Mouse (Mus musculus) testis, adult 2 months (tissue): ENCODE results near the gene Rnf224. TPM values are rescaled to one million over a fixed set of nuclear protein-coding genes. Genes with fewer than 3 reads are reported as not detected.
A peak's percentile ranks its signal among the peaks of the same experiment; 100 is the strongest.

ENCODE experiments used
- H3K27ac ChIP-seq: fragments of 200-500 bp; 2 replicates; pipeline ENCODE4 v1.5.1; 2012; ENCODE audit warnings: low read depth, low read length; ENCODE audit not compliant: control insufficient read depth, insufficient read depth
- H3K27me3 ChIP-seq: fragments of 200-500 bp; 2 replicates; pipeline ENCODE4 v1.6.1; 2012; ENCODE audit warnings: mild to moderate bottlenecking, low read length, moderate library complexity; ENCODE audit not compliant: control insufficient read depth, insufficient read depth
- H3K36me3 ChIP-seq: fragments of 200-500 bp; 2 replicates; pipeline ENCODE4 v1.6.1; 2012; ENCODE audit warnings: mild to moderate bottlenecking, low read length; ENCODE audit not compliant: control insufficient read depth, insufficient read depth
- H3K4me1 ChIP-seq: fragments of 200-500 bp; 2 replicates; pipeline ENCODE4 v1.6.1; 2012; ENCODE audit warnings: low read length; ENCODE audit not compliant: control insufficient read depth, insufficient read depth
- H3K4me3 ChIP-seq: fragments of 200-500 bp; 2 replicates; pipeline ENCODE4 v1.5.1; 2012; ENCODE audit warnings: low read depth, mild to moderate bottlenecking, low read length, moderate library complexity, mixed read lengths; ENCODE audit not compliant: control insufficient read depth
- CTCF ChIP-seq: fragments of 200-500 bp; IDR thresholded peaks from 2 replicates; pipeline ENCODE4 v1.5.1; 2012; ENCODE audit warnings: low read depth, mild to moderate bottlenecking, inconsistent platforms, low read length, moderate library complexity; ENCODE audit not compliant: control insufficient read depth, insufficient read depth, insufficient replicate concordance
- POLR2A ChIP-seq: fragments of 200-500 bp; IDR thresholded peaks from 2 replicates; pipeline ENCODE4 v1.6.1; 2012; ENCODE audit warnings: low read depth, mild to moderate bottlenecking, inconsistent platforms, low read length, moderate library complexity; ENCODE audit not compliant: control insufficient read depth
- polyA plus RNA-seq: library from polyadenylated mRNA; depleted of rRNA; stranded (reverse); fragments of >200 nt; gene quantifications from 2 replicates; pipeline ENCODE4 v1.2.3, GENCODE M21; 2012

Rnf224 gene
- polyA plus RNA-seq, 1 experiment, result 0.05 TPM

GRCm38 (mm10) chr2:25197946-25198345 lies 38.6 kb downstream of the Rnf224 start:
- Histone ChIP-seq H3K27ac (no peak overlapping the region), H3K27me3 (no peaks in the 10 kb centered on the region), H3K4me1 (peaks cover 4% of the 10 kb centered on the region; the same call in 1 of the 2 replicates), H3K36me3 (peaks cover 1% of the 10 kb centered on the region), H3K4me3 (no peak overlapping the region)
- TF ChIP-seq POLR2A (no peak), CTCF (no peak)

- no peaks in the 10 kb centered on the region for H3K27me3 ChIP-seq
- peaks cover 1% of the 10 kb centered on the region; the same call in 1 of the 2 replicates for H3K36me3 ChIP-seq
- TF ChIP-seq CTCF (no peak), POLR2A (no peak)
- H3K4me3 ChIP-seq, result no peak overlapping the region
- H3K27ac ChIP-seq, result peak overlapping the region; percentile 70
- H3K4me1 ChIP-seq, result peaks cover 4% of the 10 kb centered on the region; the same call in 1 of the 2 replicates
Measured at GRCm38 (mm10) chr2:25197191-25197590, 39.4 kb downstream of the Rnf224 start.

- no peaks in the 10 kb centered on the region for H3K27me3 ChIP-seq
- no peak for TF ChIP-seq POLR2A
- H3K4me3 ChIP-seq, result peak within 1 kb of the TSS; percentile 66
- peaks cover 1% of the 10 kb centered on the region; the same call in 1 of the 2 replicates for H3K36me3 ChIP-seq
- peak within 1 kb of the TSS; percentile 70 for H3K27ac ChIP-seq
- H3K4me1 ChIP-seq, result peaks cover 4% of the 10 kb centered on the region; the same call in 1 of the 2 replicates
Measured at GRCm38 (mm10) chr2:25196172-25196954, 40.2 kb downstream of the Rnf224 start, which contains the start of gene Tor4a. Gene Tor4a (minus strand): TSS chr2:25196886.

- Histone ChIP-seq H3K27me3 (no peaks in the 10 kb centered on the region), H3K36me3 (no peaks in the 10 kb centered on the region), H3K4me1 (peaks cover 4% of the 10 kb centered on the region; the same call in 1 of the 2 replicates), H3K27ac (peak overlapping the region; percentile 70; the same call in 1 of the 2 replicates), H3K4me3 (peak overlapping the region; percentile 66)
- no peak for TF ChIP-seq CTCF
- no peak for TF ChIP-seq POLR2A
Measured at GRCm38 (mm10) chr2:25195211-25196156, 41.1 kb downstream of the Rnf224 start.

- Histone ChIP-seq H3K36me3 (no peaks in the 10 kb centered on the region), H3K4me3 (no peak overlapping the region), H3K27ac (no peak overlapping the region), H3K27me3 (no peaks in the 10 kb centered on the region), H3K4me1 (peaks cover 4% of the 10 kb centered on the region; the same call in 1 of the 2 replicates)
- TF ChIP-seq CTCF (no peak), POLR2A (no peak)
Measured at GRCm38 (mm10) chr2:25194486-25195171, 42.0 kb downstream of the Rnf224 start.

GRCm38 (mm10) chr2:25194006-25194405 lies 42.6 kb downstream of the Rnf224 start:
- Histone ChIP-seq H3K4me3 (no peak overlapping the region), H3K27me3 (no peaks in the 10 kb centered on the region), H3K4me1 (peaks cover 4% of the 10 kb centered on the region; the same call in 1 of the 2 replicates), H3K27ac (no peak overlapping the region), H3K36me3 (no peaks in the 10 kb centered on the region)
- TF ChIP-seq CTCF (no peak), POLR2A (no peak)
